Mouse (Mus musculus) Patski (cell line): ENCODE data around the gene Cacna2d2. TPM values are rescaled to one million over a fixed set of nuclear protein-coding genes. Genes with fewer than 3 reads are reported as not detected.

Experiments used
- ATAC-seq: fragments of 100-300 bp; one replicate; pipeline ENCODE4 v1.8.0; 2021
- CTCF ChIA-PET: fragments of 350-600 bp; sonication (Branson Sonifier 250); formaldehyde crosslinking; loops from one replicate; lab custom pipeline; 2022; ENCODE audit warnings: inconsistent platforms; lab: Charles Lee
- POLR2A ChIA-PET: fragments of 350-600 bp; sonication (Branson Sonifier 250); formaldehyde crosslinking; loops from one replicate; lab custom pipeline; 2022; ENCODE audit warnings: antibody characterized with exemption, inconsistent platforms; lab: Charles Lee
- DNase-seq: peaks from one replicate; pipeline ENCODE4 v3.0.0-alpha.2; 2011; ENCODE audit warnings: low read depth, low spot score
- H3K27me3 ChIP-seq: fragments of 371-371 bp; one replicate; pipeline ENCODE4 v1.5.1; 2021
- CTCF ChIP-seq: fragments of 100-300 bp; IDR thresholded peaks from one replicate; pipeline ENCODE4 v1.5.1; 2021
- in situ Hi-C: fragments of 300-500 bp; cut with MboI; formaldehyde crosslinking; loops from 3 replicates; pipeline ENCODE4 v1.11.1; 2018; ENCODE audit warnings: low pct_unique_long_range_greater_than_20kb, mixed read lengths
- polyA plus RNA-seq: library from polyadenylated mRNA; unstranded; gene quantifications from one replicate; pipeline ENCODE4 v1.2.3, GENCODE M21; 2021

Gene Cacna2d2
- polyA plus RNA-seq, 1 experiment from 2014 or later: 0.01 TPM

- ChIA-PET CTCF (no interaction called here), POLR2A (no interaction called here)
- H3K27me3 ChIP-seq: peaks cover 24% of the 10 kb centered on the region
- in situ Hi-C loops: no loop called here
- DNase-seq (no peak), ATAC-seq (no peak)
- no peak for TF ChIP-seq CTCF
These were observed 81.9 kb downstream of the Cacna2d2 start for GRCm38 (mm10) chr9:107481340-107481739.

- ChIA-PET CTCF (no interaction called here), POLR2A (no interaction called here)
- no peak for DNase-seq
- in situ Hi-C loops: no loop called here
- peaks cover 24% of the 10 kb centered on the region for H3K27me3 ChIP-seq
- TF ChIP-seq CTCF: no peak
- ATAC-seq: no peak
These were observed 82.6 kb downstream of the Cacna2d2 start for GRCm38 (mm10) chr9:107482004-107482403.

- TF ChIP-seq CTCF: no peak
- in situ Hi-C loops: no loop called here
- ChIA-PET POLR2A (no interaction called here), CTCF (interaction anchor here (0.8 kb wide), 1 partner anchor 31 kb away, joined by 3 read pairs; no protein-coding TSS in a partner anchor)
- H3K27me3 ChIP-seq: peaks cover 27% of the 10 kb centered on the region
- DNase-seq (no peak), ATAC-seq (no peak)
These were observed 83.4 kb downstream of the Cacna2d2 start for GRCm38 (mm10) chr9:107482770-107483169.

- ChIA-PET POLR2A (no interaction called here), CTCF (interaction anchor here (0.8 kb wide), 1 partner anchor 30 kb away, joined by 3 read pairs; no protein-coding TSS in a partner anchor)
- TF ChIP-seq CTCF: no peak
- H3K27me3 ChIP-seq: peaks cover 27% of the 10 kb centered on the region
- ATAC-seq: no peak
- no peak for DNase-seq
- in situ Hi-C loops: no loop called here
These were observed 84.3 kb downstream of the Cacna2d2 start for GRCm38 (mm10) chr9:107483714-107484113.

GRCm38 (mm10) chr9:107484302-107484701, 84.9 kb downstream of the Cacna2d2 start:
- ATAC-seq (no peak), DNase-seq (no peak)
- in situ Hi-C loops: no loop called here
- CTCF ChIA-PET: no interaction called here
- H3K27me3 ChIP-seq: peaks cover 25% of the 10 kb centered on the region
- no peak for TF ChIP-seq CTCF
- POLR2A ChIA-PET: no interaction called here

- ChIA-PET POLR2A (no interaction called here), CTCF (no interaction called here)
- H3K27me3 ChIP-seq: peaks cover 23% of the 10 kb centered on the region
- in situ Hi-C loops: no loop called here
- ATAC-seq (no peak), DNase-seq (no peak)
- no peak for TF ChIP-seq CTCF
These were observed 85.4 kb downstream of the Cacna2d2 start for GRCm38 (mm10) chr9:107484766-107485165.

- DNase-seq (no peak), ATAC-seq (no peak)
- ChIA-PET CTCF (no interaction called here), POLR2A (no interaction called here)
- no peak for TF ChIP-seq CTCF
- H3K27me3 ChIP-seq: peaks cover 23% of the 10 kb centered on the region
- in situ Hi-C loops: no loop called here
These were observed 86.7 kb downstream of the Cacna2d2 start for GRCm38 (mm10) chr9:107486086-107486485.

GRCm38 (mm10) chr9:107486507-107487225, 87.3 kb downstream of the Cacna2d2 start:
- H3K27me3 ChIP-seq: peaks cover 23% of the 10 kb centered on the region
- no peak for TF ChIP-seq CTCF
- ChIA-PET CTCF (no interaction called here), POLR2A (no interaction called here)
- no peak for ATAC-seq
- in situ Hi-C loops: no loop called here
- DNase-seq: no peak

- H3K27me3 ChIP-seq: peaks cover 7% of the 10 kb centered on the region
- DNase-seq (no peak), ATAC-seq (no peak)
- ChIA-PET CTCF (no interaction called here), POLR2A (no interaction called here)
- TF ChIP-seq CTCF: no peak
- in situ Hi-C loops: no loop called here
These were observed 90.7 kb downstream of the Cacna2d2 start for GRCm38 (mm10) chr9:107490146-107490545.

GRCm38 (mm10) chr9:107490625-107491024, 91.2 kb downstream of the Cacna2d2 start:
- in situ Hi-C loops: no loop called here
- no peak for DNase-seq
- H3K27me3 ChIP-seq: peaks cover 3% of the 10 kb centered on the region
- no peak for ATAC-seq
- ChIA-PET CTCF (no interaction called here), POLR2A (no interaction called here)
- TF ChIP-seq CTCF: no peak

GRCm38 (mm10) chr9:107493511-107493910, 94.1 kb downstream of the Cacna2d2 start:
- peaks cover 10% of the 10 kb centered on the region for H3K27me3 ChIP-seq
- TF ChIP-seq CTCF: no peak
- ChIA-PET CTCF (no interaction called here), POLR2A (interaction anchor here (0.6 kb wide), 1 partner anchor 71 kb away, joined by 3 read pairs; no protein-coding TSS in a partner anchor)
- ATAC-seq: no peak
- in situ Hi-C loops: no loop called here
- no peak for DNase-seq
